Mouse (Mus musculus) heart, postnatal 0 days (tissue): ENCODE results near the gene Lrrc15.

Source experiments
- CTCF ChIP-seq: IDR thresholded peaks from 2 replicates; pipeline ENCODE4 v1.5.1; 2016; ENCODE audit warnings: antibody characterized with exemption, control low read depth, low read depth
- EP300 ChIP-seq: IDR thresholded peaks from 2 replicates; pipeline ENCODE4 v1.6.1; 2016; ENCODE audit warnings: antibody characterized with exemption, low read depth

DNA sequence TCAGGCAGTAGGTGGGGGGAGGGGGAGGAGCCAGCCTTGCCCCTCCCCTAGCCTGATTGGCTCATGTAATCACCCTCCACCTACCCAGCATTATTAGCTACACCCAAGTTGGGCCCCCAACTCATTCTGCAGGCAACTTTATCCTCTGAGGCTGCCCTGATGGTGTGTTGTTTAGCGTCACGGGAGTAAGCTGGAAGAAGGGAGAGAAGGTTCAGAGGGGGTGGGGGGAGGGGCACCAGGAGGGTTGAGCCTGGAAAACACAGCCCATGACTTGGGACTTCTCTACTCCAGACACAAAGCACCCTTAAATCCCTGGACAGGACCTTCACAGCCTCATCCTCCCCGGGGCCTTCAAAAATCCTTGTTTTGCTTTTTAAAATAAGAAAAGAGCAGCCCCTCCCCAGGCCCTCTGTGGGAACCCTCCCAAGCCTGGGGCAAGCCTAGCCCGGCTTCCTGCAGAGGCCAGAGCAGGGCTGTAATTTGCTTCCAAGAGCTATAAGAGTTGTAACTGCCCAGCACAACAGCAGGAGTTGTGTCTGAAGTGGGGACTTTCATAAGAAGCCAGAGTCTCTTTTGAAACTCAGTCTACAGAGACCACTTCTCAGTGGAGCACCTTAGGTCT lies 2.3 kb downstream of the Lrrc15 start:
- TF ChIP-seq EP300 (no peak), CTCF (no peak)
